Mouse (Mus musculus) small intestine, adult 2 months (tissue): ENCODE data around the gene Pear1.

Experiments
- CTCF ChIP-seq: fragments of 200-500 bp; IDR thresholded peaks from 2 replicates; pipeline ENCODE4 v1.5.1; 2012; ENCODE audit warnings: low read depth, mild to moderate bottlenecking, control low read depth, inconsistent platforms, low read length, moderate library complexity, mixed read lengths; ENCODE audit not compliant: insufficient replicate concordance, insufficient read length; ENCODE audit errors: extremely low read depth
- POLR2A ChIP-seq: fragments of 200-500 bp; IDR thresholded peaks from 2 replicates; pipeline ENCODE4 v1.6.1; 2012; ENCODE audit warnings: low read depth, mild to moderate bottlenecking, control low read depth, inconsistent platforms, low read length, moderate library complexity

- TF ChIP-seq CTCF (no peak), POLR2A (no peak)
Observed at GRCm38 (mm10) chr3:87768431-87768830, 55.7 kb downstream of the Pear1 start.
